Mouse (Mus musculus) midbrain, embryonic 10.5 days (tissue): ENCODE data around the gene Zkscan6. TPM values are rescaled to one million over a fixed set of nuclear protein-coding genes. Genes with fewer than 3 reads are reported as not detected.

Experiments used
- DNase-seq: peaks from one replicate; pipeline ENCODE4 v3.0.0-alpha.2; 2017; ENCODE audit warnings: low spot score
- H3K27ac ChIP-seq: fragments of 300-500 bp; sonication (generic); replicated peaks from 2 replicates; pipeline ENCODE4 v1.5.1; 2016; ENCODE audit warnings: mild to moderate bottlenecking
- H3K27me3 ChIP-seq: fragments of 300-500 bp; sonication (generic); 2 replicates; pipeline ENCODE4 v1.6.1; 2016; ENCODE audit warnings: low read depth, mild to moderate bottlenecking; ENCODE audit not compliant: poor library complexity, severe bottlenecking
- H3K36me3 ChIP-seq: fragments of 300-500 bp; sonication (generic); 2 replicates; pipeline ENCODE4 v1.6.1; 2016; ENCODE audit warnings: mild to moderate bottlenecking, moderate library complexity
- H3K4me1 ChIP-seq: fragments of 300-500 bp; sonication (generic); 2 replicates; pipeline ENCODE4 v1.6.1; 2016
- H3K4me3 ChIP-seq: fragments of 300-500 bp; sonication (generic); 2 replicates; pipeline ENCODE4 v1.5.1; 2016; ENCODE audit warnings: mild to moderate bottlenecking, moderate library complexity
- H3K9me3 ChIP-seq: fragments of 300-500 bp; sonication (generic); replicated peaks from 2 replicates; pipeline ENCODE4 v1.6.1; 2016; ENCODE audit warnings: mild to moderate bottlenecking
- whole genome bisulfite sequencing: fragments of 180-500 bp; shearing (Covaris S2); methylation state at CpG from one replicate; pipeline ENCODE4 v1.1.7; 2016; 5-methylcytosine and 5-hydroxymethylcytosine counted together
- polyA plus RNA-seq: library from polyadenylated mRNA; unstranded; fragments of >200 nt; fragmentation: Nextera tagmentation; extraction: Ambion mirVana; gene quantifications from 2 replicates; pipeline ENCODE4 v1.2.1, GENCODE M21; 2016

The Zkscan6 gene
- polyA plus RNA-seq, 1 experiment from 2014 or later, result 13.3 TPM

- no peak overlapping the region for H3K4me3 ChIP-seq
- whole genome bisulfite sequencing, result 20% methylated on average over 7 of the region's 7 CpGs
- peaks cover 4% of the 10 kb centered on the region for H3K4me1 ChIP-seq
- peaks cover 70% of the 10 kb centered on the region for H3K36me3 ChIP-seq
- peak; percentile 66 for DNase-seq
- H3K27ac ChIP-seq, result no peak overlapping the region
- H3K9me3 ChIP-seq, result no peaks in the 10 kb centered on the region
- H3K27me3 ChIP-seq, result no peaks in the 10 kb centered on the region
Observed at GRCm38 (mm10) chr11:65820877-65821276, 13.9 kb downstream of the Zkscan6 start.

- Histone ChIP-seq H3K9me3 (no peaks in the 10 kb centered on the region), H3K36me3 (peaks cover 72% of the 10 kb centered on the region), H3K27me3 (no peaks in the 10 kb centered on the region), H3K4me3 (no peak overlapping the region), H3K4me1 (no peaks in the 10 kb centered on the region), H3K27ac (no peak overlapping the region)
- WGBS, result 95% methylated on average over 3 of the region's 3 CpGs
- DNase-seq, result no peak
Observed at GRCm38 (mm10) chr11:65824556-65824955, 17.6 kb downstream of the Zkscan6 start.

- Histone ChIP-seq H3K4me1 (no peaks in the 10 kb centered on the region), H3K4me3 (no peak overlapping the region), H3K36me3 (0 out of 2 replicates have a peak, but pooled peaks cover 2% of the 10 kb centered on the region), H3K9me3 (no peaks in the 10 kb centered on the region), H3K27ac (no peak overlapping the region), H3K27me3 (no peaks in the 10 kb centered on the region)
- WGBS, result 84% methylated on average over 8 of the region's 8 CpGs
- no peak for DNase-seq
Observed at GRCm38 (mm10) chr11:65838999-65839398, 32.0 kb downstream of the Zkscan6 start.

GRCm38 (mm10) chr11:65846446-65846845, 39.5 kb downstream of the Zkscan6 start:
- Histone ChIP-seq H3K4me3 (no peak overlapping the region), H3K36me3 (no peaks in the 10 kb centered on the region), H3K9me3 (no peaks in the 10 kb centered on the region), H3K4me1 (no peaks in the 10 kb centered on the region; the same call in 1 of the 2 replicates), H3K27me3 (no peaks in the 10 kb centered on the region), H3K27ac (no peak overlapping the region)
- DNase-seq, result no peak
- WGBS, result 84% methylated on average over 5 of the region's 5 CpGs

GRCm38 (mm10) chr11:65852066-65852465, 45.1 kb downstream of the Zkscan6 start:
- H3K36me3 ChIP-seq, result no peaks in the 10 kb centered on the region
- no peaks in the 10 kb centered on the region for H3K27me3 ChIP-seq
- H3K4me1 ChIP-seq, result peaks cover 7% of the 10 kb centered on the region
- WGBS, result 5% methylated on average over 1 of the region's 1 CpGs
- no peaks in the 10 kb centered on the region for H3K9me3 ChIP-seq
- H3K4me3 ChIP-seq, result no peak overlapping the region
- peak; percentile 19 for DNase-seq
- no peak overlapping the region for H3K27ac ChIP-seq

GRCm38 (mm10) chr11:65861476-65861875, 54.5 kb downstream of the Zkscan6 start:
- 33% methylated on average over 4 of the region's 4 CpGs for WGBS

GRCm38 (mm10) chr11:65877146-65877775, 70.3 kb downstream of the Zkscan6 start:
- peaks cover 3% of the 10 kb centered on the region; the same call in 1 of the 2 replicates for H3K4me1 ChIP-seq
- no peak for DNase-seq
- H3K36me3 ChIP-seq, result no peaks in the 10 kb centered on the region
- no peaks in the 10 kb centered on the region for H3K27me3 ChIP-seq
- 57% methylated on average over 1 of the region's 1 CpGs for WGBS
- no peak overlapping the region for H3K4me3 ChIP-seq
- no peaks in the 10 kb centered on the region for H3K9me3 ChIP-seq
- no peak overlapping the region for H3K27ac ChIP-seq

More at GRCm38 (mm10) chr11:65861476-65861875, 54.5 kb downstream of the Zkscan6 start:
- no peaks in the 10 kb centered on the region for H3K36me3 ChIP-seq
- peaks cover 17% of the 10 kb centered on the region for H3K4me1 ChIP-seq
- no peaks in the 10 kb centered on the region for H3K27me3 ChIP-seq
- no peaks in the 10 kb centered on the region for H3K9me3 ChIP-seq
- DNase-seq, result peak; percentile 12
- H3K27ac ChIP-seq, result no peak overlapping the region
- H3K4me3 ChIP-seq, result no peak overlapping the region

Other genes starting within 250 kb of the Zkscan6 start
- gene Map2k4, start 18.9 kb upstream of the Zkscan6 start, polyA plus RNA-seq, result 62.8 and 66.3 TPM in 2 replicates